Mouse (Mus musculus): ENCODE measurements around the gene 2310011J03Rik. TPM values are rescaled to one million over a fixed set of nuclear protein-coding genes. Genes with fewer than 3 reads are reported as not detected.
A peak's percentile ranks its signal among the peaks of the same experiment; 100 is the strongest.

The 2310011J03Rik gene
- polyA plus RNA-seq, 1 experiment from 2014 or later = 37.7 TPM

DNA sequence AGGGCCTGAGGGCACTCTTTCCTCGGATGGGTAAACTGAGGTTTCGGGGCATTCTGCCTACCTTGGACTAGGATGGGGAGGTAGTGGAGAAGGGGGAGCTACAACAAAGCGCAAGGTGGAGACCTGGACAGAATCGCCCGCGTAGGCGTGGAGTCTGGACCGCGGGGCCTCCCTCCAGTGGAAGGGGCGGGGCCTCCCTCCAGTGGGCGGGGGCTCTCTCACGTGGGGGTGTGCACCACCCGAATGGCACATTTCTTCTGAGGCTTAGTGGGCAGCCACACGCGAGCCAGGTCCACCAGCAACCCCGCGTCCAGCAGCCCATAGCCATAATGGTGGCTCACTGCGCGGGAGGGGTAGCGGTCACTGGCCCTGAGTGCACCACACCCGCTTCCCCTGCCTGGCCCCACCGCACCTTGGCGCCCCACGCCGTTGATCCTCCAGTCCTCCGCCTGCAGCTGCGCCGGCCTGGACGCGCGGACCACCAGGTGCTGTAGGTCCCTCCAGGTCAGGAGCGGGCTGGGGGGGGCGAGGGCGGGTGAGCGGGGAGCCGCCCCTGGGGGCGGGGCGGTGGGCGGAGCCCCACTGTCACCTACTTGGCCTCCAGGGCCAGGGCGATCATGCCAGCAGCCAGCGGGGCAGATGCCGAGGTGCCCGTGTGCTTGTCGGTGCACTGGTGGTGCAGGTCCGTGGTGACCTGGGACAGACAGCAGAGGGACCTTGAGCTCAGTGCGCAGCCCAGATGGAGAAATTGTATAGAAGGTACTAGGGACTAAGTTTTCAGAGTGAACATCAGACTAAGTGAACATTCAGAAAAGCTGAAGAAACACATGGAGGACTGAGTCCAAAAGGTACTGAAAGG lies 3.2 kb upstream of the 2310011J03Rik start:
- 2% methylated on average over 46 of the region's 46 CpGs for WGBS
- H3K4me1 ChIP-seq = peaks cover 35% of the 10 kb centered on the region
- H3K4me3 ChIP-seq = peak overlapping the region; percentile 42
- peaks cover 6% of the 10 kb centered on the region for H3K36me3 ChIP-seq
- peaks cover 13% of the 10 kb centered on the region for H3K27me3 ChIP-seq (replicated peaks)
- peak; percentile 11; the same call in 1 of the 2 replicates for ATAC-seq (ENCODE audit: low FRiP score, low read depth)
- H3K9me3 ChIP-seq = no peaks in the 10 kb centered on the region
- peak overlapping the region; percentile 62 for H3K9ac ChIP-seq
- no peak overlapping the region for H3K27ac ChIP-seq
- H3K4me2 ChIP-seq (replicated peaks) = peak overlapping the region; percentile 96

DNA sequence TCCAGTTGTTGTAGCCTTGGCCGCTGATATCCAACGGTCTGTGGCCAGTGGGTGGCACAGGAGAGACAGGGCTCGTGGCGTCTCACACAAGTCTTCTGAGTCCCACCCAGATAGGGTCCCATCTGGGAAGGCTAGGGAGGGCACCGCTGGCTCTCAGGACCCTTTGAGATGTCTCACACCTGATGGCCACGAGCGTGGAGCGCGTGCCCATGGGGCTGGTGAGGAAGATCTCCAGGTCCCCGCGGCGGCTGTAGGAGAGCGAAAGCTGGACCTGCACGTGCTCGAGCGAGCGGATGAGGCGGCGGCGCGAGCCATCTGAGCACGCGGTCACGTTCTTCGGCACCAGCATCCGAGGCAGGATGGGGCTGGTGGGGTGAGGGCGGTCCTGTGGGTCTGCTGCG lies 2.5 kb upstream of the 2310011J03Rik start:
- Histone ChIP-seq H3K4me2 (replicated peaks) (peak overlapping the region; percentile 96), H3K27me3 (replicated peaks) (peaks cover 13% of the 10 kb centered on the region), H3K9me3 (no peaks in the 10 kb centered on the region), H3K36me3 (peaks cover 12% of the 10 kb centered on the region), H3K9ac (peak overlapping the region; percentile 62), H3K4me3 (peak overlapping the region; percentile 42), H3K4me1 (peaks cover 35% of the 10 kb centered on the region), H3K27ac (no peak overlapping the region)
- no peak; the same call in 1 of the 2 replicates for ATAC-seq (ENCODE audit: low FRiP score, low read depth)
- 4% methylated on average over 28 of the region's 28 CpGs for WGBS

DNA sequence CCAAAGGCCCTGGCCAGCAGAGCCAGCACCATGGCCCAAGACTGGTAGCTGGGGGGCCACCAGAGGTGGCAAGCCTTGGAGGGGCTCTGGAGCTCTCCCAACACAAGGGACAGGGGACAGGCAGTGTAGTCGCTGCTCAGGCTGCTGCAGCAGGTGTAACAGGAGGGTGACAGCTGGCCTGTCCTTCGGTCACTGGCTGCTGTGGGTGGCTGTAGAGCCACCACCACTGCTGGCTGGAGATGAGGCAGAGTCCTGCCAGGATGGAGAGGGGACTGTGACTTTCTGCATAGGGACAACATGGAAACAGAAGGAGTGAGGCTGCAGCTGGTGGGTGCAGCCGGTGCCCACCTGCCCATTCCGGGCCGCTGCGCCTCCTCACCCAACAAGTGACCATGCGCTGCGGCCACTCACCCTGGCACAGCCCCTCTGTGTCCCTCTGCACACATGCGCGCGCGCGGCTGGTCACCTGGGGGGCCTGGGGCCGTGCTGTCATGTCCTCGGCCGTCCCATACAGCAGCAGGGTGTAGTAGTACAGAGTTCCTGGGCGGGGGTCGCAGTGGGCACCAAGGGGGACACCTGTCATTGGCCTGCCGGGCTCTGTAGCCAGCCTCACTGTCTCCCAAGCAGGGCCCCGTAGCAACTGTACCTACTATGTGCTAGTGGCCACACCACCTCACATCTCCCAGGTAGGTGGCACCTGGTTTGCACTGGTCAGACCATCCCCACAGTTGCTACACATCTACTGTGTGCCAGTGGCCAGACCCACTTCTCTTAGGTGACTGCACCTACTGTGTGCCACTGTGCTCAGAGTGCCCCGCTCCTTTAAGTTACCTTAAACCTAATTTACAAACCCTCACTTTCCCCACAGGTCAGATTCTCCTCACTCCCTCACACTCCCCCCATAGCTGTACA lies 1.6 kb upstream of the 2310011J03Rik start:
- no peaks in the 10 kb centered on the region for H3K9me3 ChIP-seq
- peaks cover 39% of the 10 kb centered on the region for H3K4me1 ChIP-seq
- ATAC-seq (ENCODE audit: low FRiP score, low read depth) = no peak
- H3K4me3 ChIP-seq = no peak overlapping the region
- H3K27ac ChIP-seq = no peak overlapping the region
- peaks cover 13% of the 10 kb centered on the region for H3K27me3 ChIP-seq (replicated peaks)
- peaks cover 21% of the 10 kb centered on the region for H3K36me3 ChIP-seq
- H3K4me2 ChIP-seq (replicated peaks) = peak overlapping the region; percentile 96; the same call in 1 of the 2 replicates
- 90% methylated on average over 21 of the region's 21 CpGs for WGBS
- no peak overlapping the region for H3K9ac ChIP-seq

DNA sequence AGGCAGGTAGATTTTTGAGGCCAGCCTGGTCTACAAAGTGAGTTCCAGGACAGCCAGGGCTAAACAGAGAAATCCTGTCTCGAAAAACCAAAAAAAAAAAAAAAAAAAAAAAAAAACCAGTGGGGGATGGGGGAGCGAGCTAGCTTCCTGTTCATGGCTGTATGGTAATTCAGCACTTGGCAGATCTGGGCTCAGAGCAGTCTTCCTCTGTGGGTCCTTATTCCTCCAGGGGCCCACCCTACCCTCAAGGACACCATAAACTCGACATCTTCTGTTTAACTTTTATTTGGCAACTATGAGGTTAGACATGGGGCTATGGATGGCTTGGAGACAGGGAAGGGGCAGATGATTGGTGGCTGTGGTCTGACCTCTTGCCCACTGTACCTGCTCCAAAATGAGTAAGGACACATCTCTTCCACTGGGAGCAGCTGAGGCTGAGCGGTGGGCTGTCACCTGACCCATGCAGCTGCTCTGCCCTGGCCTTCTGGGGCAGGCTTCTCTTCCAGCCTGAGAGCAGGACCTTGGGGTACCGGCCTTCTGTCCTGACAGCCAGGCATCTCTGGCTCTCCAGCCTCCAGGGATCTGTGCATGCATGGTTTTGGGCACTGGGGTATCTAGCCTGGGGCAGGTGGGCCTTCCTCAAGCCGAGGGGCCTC lies 805 bp upstream of the 2310011J03Rik start:
- WGBS = 77% methylated on average over 6 of the region's 6 CpGs
- Histone ChIP-seq H3K4me1 (peaks cover 45% of the 10 kb centered on the region), H3K9me3 (no peaks in the 10 kb centered on the region), H3K27me3 (replicated peaks) (peaks cover 20% of the 10 kb centered on the region), H3K9ac (no peak overlapping the region), H3K36me3 (peaks cover 29% of the 10 kb centered on the region), H3K4me3 (no peak overlapping the region), H3K4me2 (replicated peaks) (no peak overlapping the region), H3K27ac (no peak overlapping the region)
- ATAC-seq (ENCODE audit: low FRiP score, low read depth) = no peak

DNA sequence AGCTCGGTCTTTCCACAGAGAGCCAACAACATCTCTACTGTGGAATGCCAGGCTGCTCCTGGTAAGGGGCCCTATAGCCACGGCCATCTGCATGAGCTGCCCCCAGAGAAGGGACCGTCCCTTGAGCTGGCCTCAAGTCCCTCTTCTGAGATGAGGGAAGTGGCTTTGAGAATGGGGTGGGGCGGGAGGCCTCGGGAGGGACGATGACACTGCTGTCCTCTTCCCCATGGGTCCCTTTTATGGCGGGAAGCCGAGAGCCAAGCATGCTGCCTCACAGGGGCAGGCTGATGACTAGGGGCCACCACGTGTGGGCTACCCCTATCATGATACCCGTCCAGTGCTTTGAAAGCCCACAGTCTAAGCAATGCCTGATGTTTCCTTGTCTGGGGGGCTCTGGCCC lies 3.3 kb downstream of the 2310011J03Rik start:
- no peaks in the 10 kb centered on the region for H3K9me3 ChIP-seq
- H3K36me3 ChIP-seq = peaks cover 70% of the 10 kb centered on the region
- H3K4me1 ChIP-seq = peaks cover 52% of the 10 kb centered on the region
- WGBS = 34% methylated on average over 10 of the region's 10 CpGs
- H3K9ac ChIP-seq = no peak overlapping the region
- H3K27me3 ChIP-seq (replicated peaks) = peaks cover 47% of the 10 kb centered on the region
- H3K4me3 ChIP-seq = no peak overlapping the region
- no peak overlapping the region for H3K4me2 ChIP-seq (replicated peaks)
- no peak for ATAC-seq (ENCODE audit: low FRiP score, low read depth)
- no peak overlapping the region for H3K27ac ChIP-seq

DNA sequence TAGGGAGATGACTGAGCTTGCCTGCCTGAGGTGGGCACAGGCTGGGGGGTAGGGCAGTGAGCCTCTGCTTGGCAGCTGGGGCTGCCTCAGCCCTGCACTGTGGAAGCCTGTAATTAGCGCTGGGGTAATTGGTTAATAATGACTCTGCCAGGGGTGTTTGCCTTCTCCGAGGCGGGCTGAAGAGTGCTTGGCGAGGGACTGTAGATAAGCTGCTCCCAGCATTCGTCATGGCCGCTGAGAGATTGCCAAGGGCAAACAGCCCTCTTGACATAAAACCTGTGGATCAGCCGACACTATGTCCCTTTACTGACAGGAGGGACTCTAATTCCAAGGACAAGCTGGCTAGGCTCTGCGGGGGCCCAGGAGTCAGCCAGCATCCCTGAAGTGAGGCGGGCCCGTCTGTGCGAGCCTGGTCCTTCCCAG lies 4.0 kb downstream of the 2310011J03Rik start:
- WGBS = 21% methylated on average over 11 of the region's 11 CpGs
- 0 out of 2 replicates have a peak overlapping the region, but pooled peaks have one; percentile 29 for H3K9ac ChIP-seq
- peaks cover 52% of the 10 kb centered on the region for H3K4me1 ChIP-seq
- H3K36me3 ChIP-seq = peaks cover 77% of the 10 kb centered on the region
- ATAC-seq (ENCODE audit: low FRiP score, low read depth) = no peak
- H3K4me2 ChIP-seq (replicated peaks) = no peak overlapping the region; the same call in 1 of the 2 replicates
- no peak overlapping the region for H3K27ac ChIP-seq
- 0 out of 2 replicates have a peak overlapping the region, but pooled peaks have one; percentile 7 for H3K4me3 ChIP-seq
- peaks cover 51% of the 10 kb centered on the region for H3K27me3 ChIP-seq (replicated peaks)
- H3K9me3 ChIP-seq = no peaks in the 10 kb centered on the region

DNA sequence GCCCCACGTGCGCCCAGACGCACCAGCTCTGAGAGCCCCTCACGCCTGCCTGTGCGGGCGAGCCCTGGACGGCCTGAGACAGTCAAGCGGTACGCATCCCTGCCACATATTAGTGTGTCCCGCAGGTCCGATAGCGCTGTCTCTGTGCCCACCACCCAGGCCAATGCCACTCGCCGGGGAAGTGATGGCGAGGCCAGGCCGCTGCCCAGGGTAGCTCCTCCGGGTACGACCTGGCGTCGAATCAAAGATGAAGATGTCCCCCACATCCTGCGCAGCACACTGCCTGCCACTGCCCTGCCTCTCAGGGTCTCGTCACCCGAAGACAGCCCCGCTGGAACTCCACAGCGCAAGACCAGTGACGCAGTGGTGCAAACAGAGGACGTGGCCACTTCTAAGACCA lies 5.0 kb downstream of the 2310011J03Rik start:
- WGBS = 44% methylated on average over 27 of the region's 27 CpGs
- Histone ChIP-seq H3K27ac (no peak overlapping the region), H3K4me1 (peaks cover 49% of the 10 kb centered on the region)

DNA sequence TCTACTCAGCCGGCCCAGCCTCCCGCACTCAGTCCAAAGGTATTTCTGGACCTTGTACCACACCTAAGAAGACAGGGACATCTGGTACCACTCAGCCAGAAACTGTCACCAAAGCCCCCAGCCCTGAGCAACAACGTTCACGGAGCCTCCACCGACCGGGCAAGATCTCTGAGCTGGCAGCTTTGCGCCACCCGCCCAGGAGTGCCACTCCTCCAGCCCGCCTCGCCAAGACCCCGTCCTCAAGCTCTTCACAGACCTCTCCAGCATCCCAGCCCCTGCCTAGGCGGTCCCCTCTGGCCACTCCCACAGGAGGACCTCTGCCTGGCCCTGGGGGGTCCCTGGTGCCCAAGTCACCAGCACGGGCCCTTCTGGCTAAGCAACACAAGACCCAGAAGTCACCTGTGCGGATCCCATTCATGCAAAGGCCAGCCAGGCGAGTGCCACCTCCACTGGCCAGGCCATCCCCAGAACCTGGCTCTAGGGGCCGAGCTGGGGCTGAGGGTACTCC lies 5.8 kb downstream of the 2310011J03Rik start:
- Histone ChIP-seq H3K27me3 (replicated peaks) (peaks cover 61% of the 10 kb centered on the region), H3K4me3 (no peak overlapping the region)
- ATAC-seq (ENCODE audit: low FRiP score, low read depth) = no peak

More for the DNA sequence above, 5.0 kb downstream of the 2310011J03Rik start:
- no peak overlapping the region for H3K4me3 ChIP-seq
- H3K4me2 ChIP-seq (replicated peaks) = 0 out of 2 replicates have a peak overlapping the region, but pooled peaks have one; percentile 3
- ATAC-seq (ENCODE audit: low FRiP score, low read depth) = no peak
- H3K27me3 ChIP-seq (replicated peaks) = peaks cover 61% of the 10 kb centered on the region
- H3K36me3 ChIP-seq = peaks cover 87% of the 10 kb centered on the region
- 0 out of 2 replicates have a peak overlapping the region, but pooled peaks have one; percentile 21 for H3K9ac ChIP-seq
- no peaks in the 10 kb centered on the region for H3K9me3 ChIP-seq

DNA sequence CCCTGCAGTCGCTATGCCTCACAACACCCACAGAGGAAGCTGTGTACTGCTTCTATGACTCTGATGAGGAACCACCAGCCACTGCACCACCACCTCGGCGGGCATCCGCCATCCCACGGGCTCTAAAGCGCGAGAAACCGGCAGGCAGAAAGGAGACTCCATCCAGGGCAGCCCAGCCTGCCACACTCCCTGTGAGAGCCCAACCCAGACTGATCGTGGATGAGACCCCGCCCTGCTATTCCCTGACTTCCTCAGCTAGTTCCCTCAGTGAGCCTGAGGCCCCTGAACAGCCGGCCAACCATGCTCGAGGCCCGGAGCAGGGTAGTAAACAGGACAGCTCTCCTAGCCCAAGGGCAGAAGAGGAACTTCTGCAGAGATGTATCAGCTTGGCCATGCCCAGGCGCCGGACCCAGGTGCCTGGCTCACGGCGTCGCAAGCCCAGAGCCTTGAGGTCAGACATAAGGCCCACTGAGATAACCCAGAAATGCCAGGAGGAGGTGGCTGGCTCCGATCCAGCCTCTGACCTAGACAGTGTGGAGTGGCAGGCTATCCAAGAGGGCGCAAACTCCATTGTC lies 6.6 kb downstream of the 2310011J03Rik start:
- Histone ChIP-seq H3K4me3 (no peak overlapping the region), H3K27me3 (replicated peaks) (peaks cover 61% of the 10 kb centered on the region), H3K9ac (no peak overlapping the region), H3K4me2 (replicated peaks) (peak overlapping the region; percentile 1; the same call in 1 of the 2 replicates), H3K27ac (no peak overlapping the region), H3K9me3 (no peaks in the 10 kb centered on the region), H3K4me1 (peaks cover 36% of the 10 kb centered on the region), H3K36me3 (peaks cover 98% of the 10 kb centered on the region)
- WGBS = 47% methylated on average over 20 of the region's 20 CpGs
- no peak for ATAC-seq (ENCODE audit: low FRiP score, low read depth)

More for the DNA sequence above, 5.8 kb downstream of the 2310011J03Rik start:
- Histone ChIP-seq H3K9ac (no peak overlapping the region), H3K4me2 (replicated peaks) (no peak overlapping the region), H3K4me1 (peaks cover 44% of the 10 kb centered on the region), H3K36me3 (peaks cover 93% of the 10 kb centered on the region), H3K27ac (no peak overlapping the region), H3K9me3 (no peaks in the 10 kb centered on the region)
- 54% methylated on average over 16 of the region's 16 CpGs for WGBS

DNA sequence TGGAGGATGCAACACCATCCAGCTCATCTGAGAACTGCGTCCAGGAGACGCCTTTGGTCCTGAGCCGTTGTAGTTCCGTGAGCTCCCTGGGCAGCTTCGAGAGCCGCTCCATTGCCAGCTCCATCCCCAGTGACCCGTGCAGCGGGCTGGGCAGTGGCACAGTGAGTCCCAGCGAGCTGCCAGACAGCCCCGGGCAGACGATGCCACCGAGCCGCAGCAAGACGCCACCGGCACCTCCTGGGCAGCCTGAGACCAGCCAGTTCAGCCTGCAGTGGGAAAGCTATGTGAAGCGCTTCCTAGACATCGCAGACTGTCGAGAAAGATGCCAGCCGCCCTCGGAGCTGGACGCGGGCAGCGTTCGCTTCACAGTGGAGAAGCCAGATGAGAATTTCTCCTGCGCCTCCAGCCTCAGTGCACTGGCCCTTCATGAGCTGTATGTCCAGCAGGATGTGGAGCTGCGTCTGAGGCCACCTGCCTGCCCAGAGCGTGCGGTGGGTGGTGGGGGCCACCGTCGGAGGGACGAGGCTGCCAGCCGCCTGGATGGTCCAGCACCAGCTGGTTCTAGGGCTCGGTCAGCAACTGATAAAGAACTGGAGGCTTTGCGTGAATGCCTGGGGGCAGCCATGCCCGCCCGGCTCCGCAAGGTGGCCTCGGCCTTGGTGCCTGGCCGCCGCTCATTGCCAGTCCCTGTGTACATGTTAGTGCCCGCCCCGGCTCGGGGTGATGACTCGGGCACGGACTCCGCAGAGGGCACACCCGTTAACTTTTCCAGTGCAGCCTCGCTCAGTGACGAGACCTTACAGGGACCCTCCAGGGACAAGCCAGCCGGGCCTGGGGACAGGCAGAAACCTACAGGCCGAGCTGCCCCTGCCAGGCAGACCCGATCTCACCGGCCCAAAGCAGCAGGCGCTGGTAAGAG lies 7.5 kb downstream of the 2310011J03Rik start:
- no peak overlapping the region for H3K4me3 ChIP-seq
- H3K36me3 ChIP-seq = peaks cover 98% of the 10 kb centered on the region
- peaks cover 61% of the 10 kb centered on the region for H3K27me3 ChIP-seq (replicated peaks)
- peaks cover 35% of the 10 kb centered on the region for H3K4me1 ChIP-seq
- no peak overlapping the region for H3K9ac ChIP-seq
- no peak for ATAC-seq (ENCODE audit: low FRiP score, low read depth)
- WGBS = 72% methylated on average over 54 of the region's 54 CpGs
- H3K27ac ChIP-seq = no peak overlapping the region
- no peak overlapping the region for H3K4me2 ChIP-seq (replicated peaks)
- no peaks in the 10 kb centered on the region for H3K9me3 ChIP-seq

Data from neural tube, embryonic 12.5 days (tissue).